Mouse (Mus musculus): Measurements from ENCODE around the gene Trim59.

GRCm38 (mm10) chr3:69002781-69003180 lies 41.8 kb downstream of the Trim59 start:
- TF ChIP-seq CTCF (IDR thresholded peaks at IDR 0.05; ENCODE audit: borderline replicate concordance, control insufficient read depth, extremely low read depth, insufficient read depth, low read length, poor library complexity) = no peak
- no peak for TF ChIP-seq POLR2A (IDR thresholded peaks at IDR 0.05; ENCODE audit: control insufficient read depth, extremely low read depth, insufficient read depth, low read length, poor library complexity)
